Mouse (Mus musculus) myocyte (in vitro differentiated cells): Measurements from ENCODE around the gene B3gnt5.
"Not testable (repeated sequence)": the region's sequence is repeated elsewhere in the genome, so short reads cannot be mapped to it uniquely, and the experiment has no call there.

ENCODE experiments used
- E2F4 ChIP-seq: IDR thresholded peaks from one replicate; pipeline ENCODE4 v1.6.1; 2011; ENCODE audit warnings: mild to moderate bottlenecking, control low read depth, moderate library complexity; ENCODE audit not compliant: insufficient read depth
- MAX ChIP-seq: IDR thresholded peaks from one replicate; pipeline ENCODE4 v1.6.1; 2011; ENCODE audit warnings: low read depth, mild to moderate bottlenecking, control low read depth
- MYOD1 ChIP-seq, 3 experiments: IDR thresholded peaks; one replicate each; pipeline ENCODE4 v1.6.1; 2011; ENCODE audit warnings: control low read depth in 2 of 3, low read depth in 2 of 3, mild to moderate bottlenecking in 2 of 3, moderate library complexity in 1 of 3; ENCODE audit not compliant: insufficient read length in 2 of 3, control insufficient read depth in 1 of 3
- MYOG ChIP-seq, 3 experiments: IDR thresholded peaks; one replicate each; pipeline ENCODE4 v1.6.1; 2011; ENCODE audit warnings: control low read depth in 2 of 3, low read depth in 2 of 3, mild to moderate bottlenecking in 2 of 3; ENCODE audit not compliant: insufficient read length in 2 of 3, control insufficient read depth in 1 of 3, insufficient read depth in 1 of 3
- POLR2A ChIP-seq: IDR thresholded peaks from one replicate; pipeline ENCODE4 v1.6.1; 2011; ENCODE audit warnings: low read depth, mild to moderate bottlenecking, control low read depth, moderate library complexity; ENCODE audit not compliant: insufficient read length
- POLR2AphosphoS2 ChIP-seq: IDR thresholded peaks from one replicate; pipeline ENCODE4 v1.6.1; 2011; ENCODE audit warnings: low read depth, control low read depth; ENCODE audit not compliant: insufficient read length
- TCF12 ChIP-seq: IDR thresholded peaks from one replicate; pipeline ENCODE4 v1.6.1; 2011; ENCODE audit warnings: mild to moderate bottlenecking, control low read depth; ENCODE audit not compliant: poor library complexity, insufficient read depth, severe bottlenecking
- TCF3 ChIP-seq: IDR thresholded peaks from one replicate; pipeline ENCODE4 v1.6.1; 2011; ENCODE audit warnings: low read depth, control low read depth; ENCODE audit not compliant: insufficient read length
- USF1 ChIP-seq: IDR thresholded peaks from one replicate; pipeline ENCODE4 v1.6.1; 2011; ENCODE audit warnings: low read depth, mild to moderate bottlenecking, control low read depth, moderate library complexity

DNA sequence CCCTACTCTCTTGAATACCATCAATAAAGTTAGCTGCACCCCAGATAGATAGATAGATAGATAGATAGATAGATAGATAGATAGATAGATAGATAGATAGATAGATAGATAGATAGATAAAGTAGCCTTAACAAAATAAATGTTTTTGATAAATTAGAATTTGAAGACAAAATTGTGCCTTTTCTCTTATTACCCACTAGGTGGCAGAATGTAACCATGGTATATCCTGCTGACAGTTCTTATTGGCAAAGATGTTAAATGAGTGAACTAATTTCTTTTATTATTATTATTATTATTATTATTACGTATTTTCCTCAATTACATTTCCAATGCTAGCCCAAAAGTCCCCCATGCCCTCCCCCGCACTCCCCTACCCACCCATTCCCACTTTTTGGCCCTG, 35.9 kb upstream of the B3gnt5 start:
- not testable (repeated sequence) for TF ChIP-seq MYOG (IDR thresholded peaks at IDR 0.05; ENCODE audit: control insufficient read depth in 1 of 3, insufficient read depth in 1 of 3, insufficient read length in 2 of 3, low read depth in 2 of 3); USF1; POLR2A; MAX; MYOD1 (IDR thresholded peaks at IDR 0.05; ENCODE audit: control insufficient read depth in 1 of 3, insufficient read length in 2 of 3, low read depth in 2 of 3); TCF12; E2F4; POLR2AphosphoS2; TCF3
